Mouse (Mus musculus): ENCODE data around the gene Il13.

The Il13 gene

GRCm38 (mm10) chr11:53632122-53632733, 2.3 kb downstream of the Il13 start:
- no peak for DNase-seq (ENCODE audit: low read depth, low spot score)

GRCm38 (mm10) chr11:53627859-53628258, 6.6 kb downstream of the Il13 start:
- DNase-seq (ENCODE audit: low read depth, low spot score): peak; percentile 75

GRCm38 (mm10) chr11:53626802-53627373, 7.6 kb downstream of the Il13 start:
- peak; percentile 19 for DNase-seq (ENCODE audit: low read depth, low spot score)

DNA sequence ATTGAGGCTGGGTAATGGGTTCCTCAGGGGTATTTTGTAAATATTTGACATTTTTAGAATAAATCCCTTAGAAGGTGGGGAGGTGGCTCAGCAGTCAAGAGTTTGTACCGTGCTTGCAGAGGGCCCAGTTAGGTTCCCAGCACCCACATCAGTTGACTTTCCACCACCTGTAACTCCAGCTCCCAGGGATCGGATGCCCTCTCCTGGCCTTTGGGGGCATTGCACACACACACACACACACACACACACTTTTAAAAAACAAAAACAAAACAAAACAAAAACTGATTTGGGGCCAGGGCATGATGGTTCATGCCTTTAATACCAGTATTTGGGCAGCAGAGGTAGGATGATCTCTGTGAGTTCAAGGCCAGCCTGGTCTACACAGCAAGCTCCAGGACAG, 10.4 kb downstream of the Il13 start:
- DNase-seq (ENCODE audit: low read depth, low spot score): no peak

DNA sequence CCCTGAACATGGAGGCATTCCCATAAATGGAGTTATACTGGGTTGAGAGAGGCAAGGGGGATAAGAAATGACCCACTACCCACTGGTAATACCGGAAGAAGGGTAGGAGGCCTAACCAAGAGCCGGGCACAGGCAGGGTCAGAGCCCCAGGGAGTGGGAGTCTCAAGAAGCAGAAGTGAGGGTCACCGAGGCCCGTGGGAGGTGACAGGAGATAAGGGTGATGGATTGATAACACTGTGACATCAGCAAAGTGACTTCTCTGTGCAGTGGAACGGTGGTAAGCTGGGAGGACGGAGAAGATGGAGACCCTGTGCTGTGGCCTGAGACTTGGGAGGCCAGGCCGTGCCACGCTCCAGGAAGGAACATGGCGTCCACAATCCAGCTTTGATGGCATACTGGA, 10.9 kb downstream of the Il13 start:
- DNase-seq (ENCODE audit: low read depth, low spot score): no peak

DNA sequence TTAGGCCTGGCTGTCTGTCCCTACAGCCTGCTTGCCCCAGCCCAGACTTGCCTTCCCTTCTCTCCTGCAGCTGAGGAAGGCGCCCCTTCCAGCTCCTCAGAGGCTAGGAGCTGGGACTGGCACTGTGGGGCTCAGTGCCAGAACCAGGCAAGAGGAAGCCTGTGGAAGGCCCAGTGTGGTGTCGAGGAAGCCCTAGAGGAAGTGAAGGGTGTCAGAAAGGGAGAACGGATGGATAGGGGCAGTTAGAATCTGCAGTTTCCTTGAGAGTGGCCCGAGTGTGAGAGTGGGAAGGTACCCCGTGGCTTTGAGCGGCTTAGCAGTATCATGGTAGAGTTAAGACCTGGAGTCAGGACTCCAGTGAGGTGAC, 12.1 kb downstream of the Il13 start:
- DNase-seq (ENCODE audit: low read depth, low spot score): no peak

DNA sequence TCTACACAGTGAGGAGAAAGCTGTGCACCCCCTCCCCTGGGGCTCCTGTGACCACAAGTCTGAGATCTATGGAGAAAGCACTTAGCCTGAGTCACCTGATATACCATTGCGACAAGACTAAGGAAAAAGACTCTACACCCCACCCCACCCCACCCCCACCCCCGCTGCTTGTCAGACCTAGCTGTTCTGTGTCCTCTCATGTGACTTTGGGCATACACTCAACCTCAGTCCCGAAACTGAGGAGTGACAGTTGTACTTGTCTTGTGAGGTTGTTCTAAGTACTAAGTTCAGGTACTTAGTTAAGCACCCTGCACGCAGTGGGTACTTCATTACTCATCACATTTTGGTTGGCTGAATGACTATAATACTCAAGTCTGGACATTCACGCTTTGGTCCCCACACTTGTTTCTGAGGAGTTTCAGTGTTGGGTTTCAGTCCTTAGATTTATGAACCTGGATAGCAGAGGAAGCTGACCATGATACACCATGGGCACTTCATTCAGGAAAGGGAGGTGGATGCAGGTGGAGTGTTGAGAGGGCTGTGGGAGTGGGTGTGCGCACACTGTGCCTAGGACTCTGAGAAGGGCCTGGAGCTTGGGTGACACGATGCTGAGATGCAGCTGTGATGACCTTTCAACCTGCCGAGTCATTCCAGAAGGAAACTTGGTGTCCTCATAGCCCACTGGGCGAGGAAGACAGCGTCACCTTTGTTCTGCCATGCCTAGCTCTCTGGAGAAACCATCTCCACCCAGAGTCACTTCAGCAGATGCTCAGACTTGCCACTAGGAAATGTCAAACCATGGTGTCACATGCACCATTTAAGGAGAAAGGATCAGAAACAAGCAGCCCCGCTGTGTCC, 12.7 kb downstream of the Il13 start:
- no peak for DNase-seq (ENCODE audit: low read depth, low spot score)

- DNase-seq (ENCODE audit: low read depth, low spot score): no peak
Measured at GRCm38 (mm10) chr11:53620094-53620493, 14.4 kb downstream of the Il13 start.

DNA sequence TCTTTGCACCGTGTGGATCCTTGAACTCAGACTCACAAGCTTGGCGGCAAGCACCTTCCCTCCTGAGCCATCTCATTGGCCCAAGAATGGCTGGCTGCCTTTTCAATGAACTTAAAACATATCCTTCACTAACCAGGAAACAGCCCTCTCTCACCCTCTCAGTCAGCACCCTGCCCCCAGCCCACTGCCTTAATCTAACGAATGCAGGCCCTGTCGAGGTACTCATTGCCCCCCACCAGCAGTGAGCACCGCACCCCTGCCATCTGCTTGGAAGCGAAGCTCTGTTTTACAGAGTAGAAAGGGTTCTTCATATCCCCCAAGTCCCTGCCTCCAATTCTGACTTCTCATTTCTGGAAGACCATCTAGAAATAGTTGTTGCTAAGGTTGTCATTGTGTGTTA, 15.1 kb downstream of the Il13 start:
- no peak for DNase-seq (ENCODE audit: low read depth, low spot score)

DNA sequence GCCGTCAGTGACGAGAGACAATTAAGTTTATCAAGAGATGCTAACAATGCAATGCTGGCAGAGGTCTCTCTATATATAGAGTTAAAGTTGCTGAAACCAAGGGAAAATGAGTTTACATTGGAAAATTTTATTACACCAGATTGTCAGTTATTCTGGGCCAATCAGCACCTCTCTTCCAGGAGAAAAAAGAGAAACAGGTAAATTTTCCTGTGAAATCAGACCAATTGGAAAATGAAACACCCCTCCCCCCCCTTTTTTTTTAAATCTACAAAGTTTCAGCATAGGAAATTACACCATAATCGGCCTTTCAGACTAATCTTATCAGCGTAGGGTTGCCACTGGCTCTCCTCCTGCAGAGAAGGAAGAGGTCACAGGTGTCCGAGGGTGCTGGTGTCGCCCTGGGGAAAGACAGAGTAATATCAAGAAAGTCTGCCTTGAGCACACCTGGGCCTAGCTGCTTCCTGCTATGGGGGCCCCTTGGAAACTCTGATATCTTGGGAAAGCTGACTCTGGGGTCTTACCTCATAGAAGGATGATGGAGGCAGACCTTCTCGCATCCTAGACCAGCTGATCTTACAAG, 15.8 kb downstream of the Il13 start, which contains the start of gene Il4:
TSS of gene Il4 (minus strand) at position 51 of the 580 bp plus-strand sequence.
- DNase-seq (ENCODE audit: low read depth, low spot score): no peak

GRCm38 (mm10) chr11:53617562-53618109, 16.9 kb downstream of the Il13 start:
- no peak for DNase-seq (ENCODE audit: low read depth, low spot score)

- DNase-seq (ENCODE audit: low read depth, low spot score): no peak
Measured at GRCm38 (mm10) chr11:53616748-53617558, 17.5 kb downstream of the Il13 start.

- DNase-seq (ENCODE audit: low read depth, low spot score): no peak
Measured at GRCm38 (mm10) chr11:53615575-53615974, 18.9 kb downstream of the Il13 start.

- DNase-seq (ENCODE audit: low read depth, low spot score): no peak
Measured at GRCm38 (mm10) chr11:53615172-53615571, 19.3 kb downstream of the Il13 start.

GRCm38 (mm10) chr11:53609672-53610071, 24.8 kb downstream of the Il13 start:
- DNase-seq (ENCODE audit: low read depth, low spot score): no peak

DNA sequence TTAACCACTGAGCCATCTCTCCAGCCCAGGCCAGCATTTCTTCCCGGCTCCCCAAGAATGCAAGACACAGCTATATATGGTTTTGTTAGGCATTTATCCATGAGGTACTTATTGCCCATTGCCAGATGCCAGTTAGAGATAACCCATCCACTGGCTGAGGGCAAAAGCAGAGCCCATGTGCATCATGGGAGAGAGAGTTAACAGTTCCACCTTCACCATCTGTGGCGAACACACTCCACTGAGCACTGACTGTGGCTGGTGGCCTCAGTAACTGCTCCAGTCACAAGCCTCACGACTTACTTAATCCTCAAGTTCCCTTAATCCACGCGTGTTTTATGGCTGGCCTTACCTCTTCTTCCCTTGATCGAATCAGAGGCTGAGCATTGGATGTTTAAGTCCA, 25.3 kb downstream of the Il13 start:
- DNase-seq (ENCODE audit: low read depth, low spot score): no peak

DNA sequence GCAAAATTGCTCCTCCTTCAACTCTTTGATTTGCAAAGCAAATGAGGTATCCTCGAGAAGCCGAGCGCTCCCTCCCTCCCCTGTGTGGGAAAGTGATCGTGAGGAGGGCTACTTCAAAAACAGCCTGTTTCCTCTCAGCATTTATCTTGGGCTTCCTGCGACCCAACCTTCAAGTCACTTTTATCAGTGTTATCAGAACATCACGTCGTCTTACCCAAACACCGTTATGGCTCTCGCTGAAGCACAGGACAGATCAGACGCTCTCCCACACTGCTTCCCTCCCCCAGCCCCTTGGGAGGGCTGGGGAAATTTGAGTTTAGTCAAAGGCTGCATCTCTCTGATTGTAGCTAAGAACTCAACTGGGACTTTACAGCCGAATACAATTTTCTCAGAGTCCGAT, 28.9 kb downstream of the Il13 start:
- DNase-seq (ENCODE audit: low read depth, low spot score): no peak

DNA sequence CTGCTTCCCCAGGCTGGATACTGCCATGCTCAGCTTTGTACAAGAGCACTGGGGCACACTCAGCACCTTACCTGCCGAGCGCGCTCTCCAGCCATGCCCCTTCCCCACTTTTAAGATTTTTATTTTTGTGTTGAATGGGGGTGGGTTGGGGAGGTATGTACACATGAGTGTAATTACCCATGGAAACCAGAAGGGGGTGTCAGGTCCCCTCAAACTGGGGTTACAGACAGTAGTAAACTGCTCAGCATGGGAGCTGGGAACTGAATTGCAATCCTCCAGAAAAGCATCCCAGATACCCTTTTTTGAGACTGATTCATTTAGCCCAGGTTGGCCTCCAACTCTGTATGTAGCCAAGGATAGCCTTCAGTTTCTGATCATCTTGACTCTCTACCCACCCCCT, 29.5 kb downstream of the Il13 start:
- DNase-seq (ENCODE audit: low read depth, low spot score): no peak

DNA sequence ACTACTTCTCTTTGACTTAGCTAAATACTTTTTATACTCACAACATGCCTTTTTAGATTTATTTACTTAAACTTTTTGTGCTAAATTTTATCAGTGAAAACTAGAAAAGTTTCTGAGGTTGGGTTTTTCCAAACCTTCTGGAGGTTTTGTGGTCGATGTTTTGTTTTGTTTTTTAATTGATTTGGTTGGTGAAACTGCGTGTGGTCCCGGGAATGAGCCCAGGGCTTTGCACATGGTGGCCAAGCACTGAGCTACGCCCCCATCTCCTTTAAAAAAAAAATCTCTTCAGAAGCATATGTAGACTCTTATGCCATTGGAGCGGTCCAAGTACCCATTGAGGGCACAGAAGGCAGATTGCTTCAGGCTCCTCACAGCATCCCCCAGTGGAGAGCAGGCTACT, 43.4 kb downstream of the Il13 start:
- no peak for DNase-seq (ENCODE audit: low read depth, low spot score)

DNA sequence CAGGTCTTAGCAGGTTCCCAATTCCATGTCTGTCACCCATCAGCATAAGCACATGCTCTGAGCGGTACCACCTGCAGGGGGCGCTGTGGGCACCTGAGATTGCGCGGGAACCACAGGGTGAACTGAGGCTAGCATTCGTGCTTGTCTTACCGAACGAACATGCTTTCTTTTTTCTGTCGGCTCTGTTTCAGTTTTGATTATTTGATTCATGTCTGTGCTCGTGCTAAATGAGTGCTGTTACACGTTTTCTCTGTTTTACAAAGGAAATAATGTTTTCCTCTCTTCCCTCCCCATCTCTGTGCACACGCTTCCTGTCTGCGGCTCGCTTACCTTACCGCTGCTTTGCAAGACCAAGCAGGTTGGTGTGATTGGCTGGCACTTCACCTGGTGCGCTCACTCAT, 44.1 kb downstream of the Il13 start:
- peak; percentile 53 for DNase-seq (ENCODE audit: low read depth, low spot score)

- DNase-seq (ENCODE audit: low read depth, low spot score): no peak
Measured at GRCm38 (mm10) chr11:53588279-53588678, 46.2 kb downstream of the Il13 start.

All from c-Kit-negative CD71-positive TER-119-positive erythroid progenitor cells, embryonic 14.5 days (primary cell).